Mouse (Mus musculus) MN1 (cell line): ENCODE results near the gene Ssu72.
"Not testable (repeated sequence)": the region's sequence is repeated elsewhere in the genome, so short reads cannot be mapped to it uniquely, and the experiment has no call there.

ENCODE experiments used
- DNase-seq: peaks from one replicate; pipeline ENCODE4 v3.0.0-alpha.2; 2016; ENCODE audit warnings: low spot score

Gene Ssu72

DNA sequence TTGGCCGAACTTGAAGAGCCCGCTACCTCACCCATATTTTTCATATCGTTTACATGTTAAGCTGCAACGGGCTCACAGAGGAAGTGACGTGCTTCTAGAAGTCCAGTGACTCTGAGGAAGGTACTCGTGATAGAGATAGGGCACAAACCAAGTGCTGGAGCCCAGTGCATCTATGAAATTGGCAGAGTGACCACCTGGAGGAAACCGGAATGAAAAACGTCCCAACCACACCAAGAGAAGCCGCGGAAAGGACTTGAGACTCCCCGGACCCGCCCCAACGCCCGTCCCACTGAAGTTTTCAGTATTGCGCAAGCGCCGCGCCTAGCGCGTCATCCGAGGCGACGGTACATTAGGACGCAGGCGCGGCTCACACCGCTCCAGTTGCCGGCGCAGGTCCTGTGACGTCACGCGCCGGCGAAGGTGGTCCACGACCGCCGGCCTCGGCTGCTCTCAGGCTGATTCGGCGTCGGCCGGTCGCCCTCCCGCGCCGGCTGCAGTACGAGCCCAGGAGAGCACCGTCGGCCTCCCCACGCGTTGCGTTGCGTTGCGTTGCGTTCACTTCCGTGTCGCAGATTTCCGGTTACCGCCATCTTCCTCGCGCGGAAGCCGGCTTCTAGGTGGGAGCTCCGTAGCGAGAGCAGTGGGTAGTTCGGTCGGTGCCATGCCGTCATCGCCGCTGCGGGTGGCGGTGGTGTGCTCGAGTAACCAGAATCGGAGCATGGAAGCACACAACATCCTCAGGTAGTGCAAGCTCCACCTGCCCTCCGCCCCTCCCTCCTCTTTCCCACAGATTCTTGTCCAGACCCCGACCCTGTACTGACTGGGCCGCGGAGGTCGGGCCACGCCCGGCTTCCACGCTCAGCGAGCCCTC lies at the start of gene Ssu72:
TSS of gene Ssu72 (plus strand) at position 80 of the 871 bp plus-strand sequence.
- peak; percentile 95 for DNase-seq

DNA sequence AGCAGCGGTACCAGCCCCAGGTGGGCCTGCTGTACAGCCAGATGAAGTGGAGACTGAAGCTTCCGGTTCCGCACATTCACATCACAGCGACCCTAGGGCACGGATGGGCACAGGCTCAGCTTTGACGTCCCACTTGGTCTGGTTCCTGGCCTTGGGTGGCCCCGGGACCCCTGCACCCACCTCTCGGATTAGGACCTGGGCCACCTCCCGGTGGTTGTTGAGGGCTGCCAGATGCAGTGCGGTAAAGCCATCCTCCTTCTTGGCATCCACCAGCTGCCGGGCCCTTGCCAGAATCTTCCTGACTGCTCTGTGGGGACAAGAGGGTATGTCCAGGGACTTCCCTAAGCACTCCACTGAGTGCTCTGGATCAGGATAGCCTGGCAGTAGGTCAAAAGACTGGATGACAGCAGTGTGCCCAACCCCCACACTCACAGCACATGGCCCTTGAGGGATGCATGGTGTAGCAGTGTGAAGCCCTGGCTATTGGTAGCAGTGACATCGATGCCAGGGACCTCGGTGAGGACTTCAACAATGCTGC lies 48.3 kb upstream of the Ssu72 start:
- peak; percentile 75 for DNase-seq

DNA sequence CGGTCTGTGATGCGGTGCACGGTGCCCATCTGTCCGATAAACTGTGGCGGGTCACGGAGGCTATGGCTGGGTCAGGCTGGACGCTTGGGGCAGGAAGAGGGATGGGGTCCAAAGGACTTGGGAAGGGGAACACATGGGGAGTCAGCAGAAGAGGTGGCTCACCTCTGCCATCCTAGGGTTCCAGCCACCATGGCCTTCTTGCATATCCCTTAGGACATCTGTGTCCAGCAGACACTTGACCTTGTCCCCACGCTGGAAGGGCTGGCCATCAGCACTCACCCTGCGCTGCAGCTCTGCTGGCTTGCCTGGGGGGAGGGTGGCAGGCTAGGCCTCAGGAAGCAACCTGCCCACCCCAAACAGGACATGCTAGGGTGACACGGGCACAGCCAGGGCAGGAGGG lies 45.6 kb upstream of the Ssu72 start:
- no peak for DNase-seq

DNA sequence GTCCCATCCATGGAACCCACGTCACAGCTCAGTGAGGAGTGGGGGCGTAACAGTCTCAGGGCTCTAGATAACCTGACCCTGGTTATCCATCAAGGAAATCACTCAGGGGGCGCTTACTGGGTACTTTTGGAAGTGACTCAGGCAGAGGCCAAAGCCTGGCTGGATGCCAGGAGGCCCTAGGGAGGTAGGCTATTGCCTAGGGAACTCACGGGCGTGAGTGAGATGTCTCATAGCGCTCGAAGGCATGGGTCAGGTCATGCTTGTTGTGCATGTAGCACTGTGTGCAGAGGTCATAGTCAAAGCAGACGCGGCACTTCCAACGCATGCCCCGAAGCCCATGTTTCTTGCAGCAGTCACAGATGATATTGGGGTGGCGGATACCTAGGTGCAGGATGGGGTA lies 44.0 kb upstream of the Ssu72 start:
- DNase-seq = peak; percentile 84

DNA sequence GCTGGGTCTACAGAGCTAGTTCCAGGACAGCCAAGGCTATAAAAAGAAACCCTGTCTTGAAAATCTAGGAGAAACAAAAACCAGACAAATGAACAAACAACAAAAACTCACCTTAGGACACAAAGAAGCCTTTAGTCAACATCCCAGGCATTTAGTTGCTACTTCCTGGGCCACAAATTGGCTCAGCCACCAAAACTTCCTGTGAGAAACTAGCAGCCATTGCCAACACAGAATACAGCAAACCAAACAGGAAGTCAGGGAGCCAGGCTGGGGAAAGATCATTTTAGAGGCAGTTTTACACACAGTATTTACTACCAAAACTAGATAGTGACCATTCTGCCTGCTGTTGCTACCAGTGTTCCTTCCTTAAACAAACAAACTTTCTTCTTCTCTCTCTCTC lies 37.7 kb upstream of the Ssu72 start:
- no peak for DNase-seq

DNA sequence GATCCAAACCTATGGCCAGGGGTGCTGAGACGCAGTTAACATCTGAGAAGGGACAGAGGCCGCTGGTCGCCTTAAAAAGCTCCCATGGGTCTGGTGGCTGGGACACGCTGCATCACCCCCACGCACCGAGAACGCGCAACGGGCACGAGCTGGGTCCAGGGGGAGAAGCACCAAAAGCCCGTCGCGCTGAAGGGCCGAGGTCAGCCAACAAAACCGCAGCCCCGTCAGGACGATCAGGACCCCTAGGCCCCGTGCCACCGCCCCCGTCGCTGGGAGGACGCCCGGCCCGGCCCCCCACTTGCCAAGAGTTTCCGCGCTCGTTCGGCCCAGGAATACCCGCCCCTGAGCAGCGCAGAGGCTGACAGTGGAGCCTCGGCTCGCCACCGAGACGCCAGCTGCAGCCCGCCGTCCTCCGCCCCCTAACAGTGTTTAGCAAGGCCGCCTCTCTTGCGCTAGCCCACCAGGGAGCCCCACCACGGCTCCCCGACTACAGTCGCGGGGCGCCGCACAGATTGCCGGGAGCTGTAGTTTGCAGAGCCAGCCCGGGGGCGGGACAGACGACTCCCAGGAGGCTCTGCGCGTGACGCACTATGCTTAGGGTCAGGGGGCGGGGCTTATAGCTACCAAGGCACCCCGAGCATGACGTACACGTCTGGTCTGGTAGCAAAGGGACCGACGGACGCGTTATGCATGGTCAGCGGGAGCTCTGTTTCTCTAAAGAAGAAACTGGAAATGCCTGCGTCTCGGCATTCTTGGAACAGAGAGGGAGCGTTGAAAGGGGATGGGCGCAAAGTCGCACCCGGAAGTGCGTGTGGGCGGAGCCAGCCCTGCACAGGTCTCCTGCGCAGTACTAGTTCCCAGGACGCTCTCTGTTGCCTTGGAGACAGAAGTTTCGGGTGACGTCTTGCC lies 35.7 kb upstream of the Ssu72 start, which contains the start of gene Mib2:
TSS of gene Mib2 (minus strand) at position 510 of the 909 bp plus-strand sequence.
- peak; percentile 96 for DNase-seq

DNA sequence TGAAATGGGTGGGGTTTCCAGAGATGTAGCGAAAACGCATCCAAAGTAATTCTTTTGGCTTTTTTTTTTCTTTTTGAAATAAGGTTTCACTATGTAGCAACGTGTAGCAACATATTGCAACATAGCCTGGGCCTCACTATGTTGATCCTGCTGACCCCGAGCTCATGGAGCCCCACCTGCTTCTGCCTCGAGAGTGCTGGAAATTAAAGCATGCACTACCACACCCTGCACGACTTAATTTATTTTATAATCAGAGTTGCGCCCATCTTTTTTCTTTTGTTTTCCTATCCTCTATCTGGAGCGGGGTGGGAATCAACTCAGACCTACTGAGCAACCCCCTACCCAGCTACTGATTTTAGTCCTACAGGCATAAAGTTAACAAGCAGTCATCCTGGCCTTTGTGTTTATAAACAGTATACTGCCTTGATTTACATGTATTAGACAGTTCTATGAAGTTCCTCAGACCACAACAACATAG lies 35.0 kb upstream of the Ssu72 start:
- no peak for DNase-seq

DNA sequence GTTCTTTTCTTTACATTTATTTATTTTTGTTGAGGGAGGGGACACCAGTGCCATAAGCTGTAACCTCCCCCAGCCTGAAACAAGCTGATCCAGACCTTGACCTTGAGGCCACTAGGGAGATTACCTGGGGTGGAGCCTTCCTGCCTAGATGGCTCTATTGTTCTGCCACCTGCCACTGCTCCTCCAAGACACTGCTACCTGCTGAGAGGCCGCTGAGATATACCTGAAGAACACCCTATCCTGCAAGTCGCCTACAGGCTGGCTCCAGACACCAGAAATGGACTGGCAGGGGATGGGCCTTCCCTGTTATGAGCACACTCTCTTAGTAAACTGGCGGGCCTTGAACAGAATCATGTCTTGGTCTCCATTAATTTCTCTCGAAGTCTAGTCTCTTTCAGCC lies 34.4 kb upstream of the Ssu72 start:
- DNase-seq = not testable (repeated sequence)

DNA sequence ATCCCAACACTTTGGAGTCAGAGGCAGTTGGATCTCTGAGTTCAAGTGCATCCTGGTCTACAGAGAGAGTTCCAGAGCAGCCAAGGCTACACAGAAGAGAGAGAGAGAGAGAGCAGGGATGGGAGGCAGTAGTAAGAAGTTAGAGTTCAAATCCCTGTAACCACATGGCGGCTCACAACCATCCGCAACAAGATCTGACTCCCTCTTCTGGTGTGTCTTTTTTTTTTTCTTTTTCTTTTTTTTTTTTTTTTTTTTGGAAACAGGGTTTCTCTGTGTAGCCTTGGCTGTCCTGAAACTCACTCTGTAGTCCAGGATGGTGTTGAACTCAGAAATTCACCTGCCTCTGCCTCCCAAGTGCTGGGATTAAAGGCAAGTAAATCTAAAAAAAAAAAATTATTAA lies 32.5 kb upstream of the Ssu72 start:
- DNase-seq = no peak

DNA sequence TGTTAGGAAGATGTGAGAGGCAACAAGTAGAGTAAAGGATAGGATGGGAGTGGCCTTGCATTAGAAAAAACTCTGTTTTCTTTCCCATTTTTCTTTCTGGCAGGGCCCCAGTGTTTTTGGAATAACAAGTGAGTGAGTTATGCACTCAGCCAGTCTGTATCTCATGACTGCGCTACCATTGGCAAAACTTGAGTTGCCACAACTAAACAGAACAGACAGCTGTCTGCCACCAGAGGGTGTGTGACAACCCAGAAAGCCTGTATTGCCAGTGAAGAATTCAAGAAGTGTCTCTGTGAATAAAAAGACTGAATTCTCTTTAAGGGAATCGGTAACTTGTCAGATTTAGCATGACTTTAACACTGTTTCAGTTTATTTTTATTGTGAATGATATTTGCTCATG lies 28.6 kb upstream of the Ssu72 start:
- peak; percentile 42 for DNase-seq

DNA sequence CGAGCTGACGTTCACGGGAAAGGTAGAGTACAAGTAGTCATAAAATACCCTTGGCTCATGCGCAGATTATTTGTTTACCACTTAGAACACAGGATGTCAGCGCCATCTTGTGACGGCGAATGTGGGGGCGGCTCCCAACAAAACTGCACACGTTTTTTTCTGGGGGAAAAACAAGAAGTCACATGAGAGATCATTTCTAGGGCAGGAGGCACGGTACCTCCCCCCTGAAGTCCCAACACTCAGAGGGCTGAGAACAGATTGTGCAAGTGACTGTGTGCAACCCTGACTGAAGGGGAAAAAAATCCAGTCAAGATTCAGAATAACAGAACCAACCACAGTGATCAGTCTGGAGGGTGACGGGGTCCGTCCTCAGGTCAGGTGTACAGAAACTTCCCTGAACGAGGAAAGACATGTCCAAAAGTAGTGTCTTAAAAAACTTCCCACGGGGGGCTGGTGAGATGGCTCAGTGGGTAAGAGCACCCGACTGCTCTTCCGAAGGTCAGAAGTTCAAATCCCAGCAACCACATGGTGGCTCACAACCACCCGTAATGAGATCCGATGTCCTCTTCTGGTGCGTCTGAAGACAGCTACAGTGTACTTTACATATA lies 20.8 kb upstream of the Ssu72 start:
- DNase-seq = peak; percentile 77

DNA sequence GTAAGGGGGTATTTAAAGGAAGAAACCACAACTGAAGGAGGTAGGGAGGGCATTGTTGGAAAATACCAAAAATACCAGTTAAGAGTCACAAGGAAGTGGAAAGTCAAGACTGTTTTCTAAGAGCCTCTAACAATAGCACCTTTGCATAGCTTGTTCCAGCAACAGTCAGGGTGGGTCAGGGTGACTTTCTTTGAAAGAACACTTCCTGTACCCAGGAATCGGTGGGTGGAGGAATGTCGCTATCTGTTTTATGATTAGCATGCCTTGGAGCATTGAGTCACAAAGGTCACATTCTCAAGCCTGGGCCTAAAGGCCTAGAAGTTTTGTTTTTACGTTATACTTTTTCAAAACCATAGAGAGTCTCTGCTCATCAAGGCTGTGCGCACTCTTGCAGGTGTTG lies 16.8 kb upstream of the Ssu72 start:
- DNase-seq = not testable (repeated sequence)

DNA sequence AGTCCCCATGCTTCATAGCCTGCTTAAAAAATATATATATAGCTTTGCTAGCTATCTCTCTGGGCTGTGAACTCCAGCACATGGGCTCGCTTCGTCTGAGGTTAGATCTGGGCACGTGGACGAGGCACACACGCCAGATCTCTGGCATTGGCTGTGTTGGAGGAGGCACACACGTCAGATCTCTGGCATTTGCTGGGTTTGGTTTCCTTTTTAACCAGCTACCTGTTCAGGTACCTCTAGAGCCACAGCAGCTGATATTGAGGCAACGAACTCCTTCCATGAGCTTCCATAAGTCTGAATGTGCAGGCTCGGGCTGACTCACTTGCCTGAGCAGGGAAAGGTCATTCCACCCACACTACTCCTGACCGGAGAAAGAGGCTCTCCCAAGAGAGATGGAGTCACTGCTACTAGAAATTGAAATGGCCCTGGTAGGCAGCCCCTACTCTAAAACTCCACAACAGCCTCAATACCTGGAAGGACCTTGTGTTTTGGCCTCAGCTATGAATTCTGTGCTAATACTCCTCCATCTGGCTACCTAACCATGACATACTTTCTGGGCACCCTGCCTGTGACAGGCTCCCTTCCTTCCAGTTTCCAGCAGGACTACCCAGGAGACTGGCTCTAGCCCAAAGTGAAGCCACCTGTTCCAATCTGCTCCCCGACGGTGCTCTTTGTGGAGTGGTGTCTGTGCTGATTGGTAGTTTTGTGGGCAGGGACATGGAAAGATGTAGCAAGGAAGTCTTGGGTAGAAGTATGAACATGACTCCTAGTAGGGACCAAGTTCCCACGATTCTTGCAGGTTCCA lies 13.8 kb upstream of the Ssu72 start:
- DNase-seq = peak; percentile 27

DNA sequence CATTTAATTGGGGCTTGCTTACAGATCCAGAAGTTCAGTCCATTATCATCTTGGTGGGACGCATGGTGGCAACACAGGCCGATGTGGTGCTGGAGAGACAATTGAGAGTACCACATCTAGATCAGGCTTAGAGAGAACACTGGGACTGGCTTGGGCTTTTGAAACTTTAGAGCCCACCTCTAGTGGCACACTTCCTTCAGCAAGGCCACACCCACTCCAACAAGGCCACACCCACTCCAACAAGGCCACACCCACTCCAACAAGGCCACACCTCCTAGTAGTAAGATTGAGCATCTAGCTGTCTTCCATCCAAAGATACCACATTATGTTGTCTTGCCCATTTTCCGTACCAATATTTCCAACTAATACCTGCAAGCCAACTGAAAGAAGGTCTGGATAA lies 12.2 kb upstream of the Ssu72 start:
- DNase-seq = no peak

DNA sequence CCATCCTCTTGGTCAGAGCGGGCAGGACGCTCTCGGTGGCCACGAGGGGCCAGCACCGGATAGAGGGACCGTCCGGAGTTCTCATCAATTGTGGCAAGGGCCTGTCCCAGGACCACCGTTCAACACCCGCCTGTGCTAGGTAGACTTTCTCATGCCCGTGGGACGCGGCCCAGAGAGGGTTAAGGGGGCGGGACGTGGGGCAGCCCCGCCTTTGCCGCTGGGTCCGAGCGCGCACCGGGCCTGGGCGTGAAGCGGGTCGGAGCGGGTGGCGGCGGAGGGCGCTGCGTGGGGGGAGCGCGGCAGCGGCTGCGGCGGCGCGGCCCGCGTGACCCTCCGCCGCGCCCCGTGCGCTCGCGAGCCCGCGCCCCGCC lies 10.5 kb upstream of the Ssu72 start, which contains the start of gene Fndc10:
TSS of gene Fndc10 (plus strand) at position 232 of the 371 bp plus-strand sequence.
- DNase-seq = peak; percentile 75

DNA sequence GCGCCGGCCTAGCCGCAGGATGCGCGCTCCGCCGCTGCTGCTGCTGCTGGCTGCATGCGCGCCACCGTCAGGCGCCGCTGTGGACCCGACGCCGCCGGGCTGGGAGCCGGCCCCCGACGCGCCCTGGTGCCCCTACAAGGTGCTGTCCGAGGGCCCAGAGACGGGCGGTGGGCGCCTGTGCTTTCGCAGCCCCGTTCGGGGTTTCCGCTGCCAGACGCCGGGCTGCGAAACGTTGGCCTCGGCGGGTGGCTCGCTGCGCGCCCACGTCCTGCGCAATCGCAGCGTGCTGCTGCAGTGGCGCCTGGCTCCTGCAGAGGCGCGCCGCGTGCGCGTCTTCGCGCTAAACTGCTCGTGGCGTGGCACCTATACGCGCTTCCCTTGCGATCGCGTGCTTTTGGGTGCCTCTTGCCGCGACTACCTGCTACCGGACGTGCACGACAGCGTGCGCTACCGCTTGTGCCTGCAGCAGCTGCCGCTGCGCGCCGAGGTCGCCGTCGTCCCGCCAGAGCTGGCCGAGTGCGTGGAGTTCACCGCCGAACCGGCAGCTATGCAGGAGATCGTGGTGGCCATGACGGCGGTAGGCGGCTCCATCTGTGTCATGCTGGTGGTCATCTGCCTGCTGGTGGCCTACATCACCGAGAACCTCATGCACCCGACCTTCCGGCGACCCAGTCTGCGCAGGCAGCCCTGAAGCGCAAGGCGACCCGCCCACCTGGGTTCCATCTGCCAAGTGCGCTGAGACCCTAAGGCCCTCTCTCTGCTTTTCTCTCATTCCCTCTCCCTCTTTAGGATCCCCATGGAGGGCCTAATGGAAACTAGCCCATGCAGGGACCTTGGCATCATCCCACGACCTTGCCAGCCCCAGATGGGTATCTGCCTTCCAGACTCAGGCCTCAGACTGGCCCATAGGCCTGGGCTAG lies 9.9 kb upstream of the Ssu72 start:
- peak; percentile 82 for DNase-seq

DNA sequence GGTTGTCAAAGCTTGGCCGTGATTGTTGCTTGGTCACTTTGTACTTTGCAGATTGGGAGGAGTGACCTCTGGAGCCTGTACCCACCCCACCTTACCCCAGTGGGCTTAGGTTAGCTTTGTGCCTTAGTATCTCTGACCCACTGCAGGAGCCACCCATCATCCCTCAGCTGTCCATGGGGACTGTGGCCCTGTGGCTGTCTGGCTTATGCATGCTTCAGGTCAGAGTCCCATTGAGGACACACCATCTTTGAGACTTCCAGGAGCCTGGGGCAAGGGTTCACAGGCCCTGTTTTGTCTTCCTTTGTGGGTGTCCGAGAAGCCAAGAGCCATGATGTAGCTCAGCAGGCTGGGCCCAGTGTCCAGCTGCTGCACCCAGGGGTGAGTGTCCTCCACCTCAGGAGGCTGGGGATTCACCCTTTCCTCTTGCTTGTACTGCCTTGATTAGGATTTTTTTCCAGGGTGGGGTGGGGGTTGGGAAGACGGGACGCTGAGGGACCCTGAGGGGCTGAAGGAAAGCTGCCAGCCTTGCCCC lies 9.0 kb upstream of the Ssu72 start:
- no peak for DNase-seq

DNA sequence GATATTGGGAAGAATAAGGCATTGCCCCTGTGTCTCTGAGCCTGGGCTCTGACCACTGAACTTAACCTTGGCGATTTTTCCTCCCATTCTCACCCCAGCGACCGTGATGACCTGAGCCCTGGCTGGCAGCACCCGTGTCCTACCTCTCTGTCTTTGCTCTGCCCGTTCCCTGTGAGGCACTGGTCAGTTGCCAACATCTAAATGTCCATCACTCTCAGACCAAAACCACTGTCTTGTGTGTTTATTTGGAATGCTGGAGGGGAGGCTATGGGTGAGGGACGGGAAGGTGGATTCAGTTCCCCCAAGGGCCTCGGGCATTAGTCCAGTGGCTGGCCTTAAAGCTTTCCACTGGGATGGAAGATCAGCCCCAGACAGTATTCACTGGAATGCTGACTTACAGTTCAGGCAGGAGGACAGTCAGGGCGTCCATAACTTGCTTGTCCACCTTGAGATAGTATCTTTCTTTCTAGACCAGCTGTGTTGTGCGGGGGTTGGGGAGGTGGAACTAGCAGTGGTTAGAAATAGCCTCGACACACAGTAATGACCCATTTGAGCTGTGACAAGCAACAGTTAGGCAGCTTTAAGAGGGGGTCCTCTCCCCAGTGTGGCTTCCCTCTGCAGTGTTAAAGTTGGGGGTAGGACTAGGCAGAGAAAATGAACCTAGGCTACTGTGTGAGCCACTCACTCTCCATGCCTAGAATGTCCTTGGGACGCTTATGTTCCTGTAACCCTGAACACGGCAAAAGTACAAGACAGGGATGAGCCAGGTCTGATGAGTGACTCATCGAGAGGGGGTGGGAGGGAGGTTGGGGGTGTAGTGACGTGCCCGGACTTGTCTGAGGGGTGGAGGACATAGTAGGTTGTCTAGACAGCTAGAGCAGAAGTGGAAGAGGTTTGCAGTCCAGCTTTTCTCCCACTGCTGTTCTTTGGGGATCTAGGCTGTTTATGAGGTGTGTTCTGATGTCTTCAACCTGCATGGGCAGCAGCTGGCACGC lies 8.0 kb upstream of the Ssu72 start:
- peak; percentile 36 for DNase-seq
